Mouse (Mus musculus) midbrain, embryonic 14.5 days (tissue): Measurements from ENCODE around the gene Cp. TPM values are rescaled to one million over a fixed set of nuclear protein-coding genes. Genes with fewer than 3 reads are reported as not detected.

Experiments
- ATAC-seq: fragments of 200-750 bp; cut with Nextera tagmentation; 2 replicates; pipeline ENCODE4 v1.8.0; 2017; ENCODE audit warnings: moderate number of reproducible peaks, moderate library complexity; ENCODE audit not compliant: low FRiP score, low TSS enrichment
- DNase-seq: peaks from one replicate; pipeline ENCODE4 v3.0.0-alpha.2; 2015
- H3K27ac ChIP-seq: fragments of 300-500 bp; sonication (generic); replicated peaks from 2 replicates; pipeline ENCODE4 v1.5.1; 2014; ENCODE audit warnings: mild to moderate bottlenecking, low read depth, low read length, moderate library complexity
- H3K27me3 ChIP-seq: fragments of 300-500 bp; sonication (generic); 2 replicates; pipeline ENCODE4 v1.6.1; 2014; ENCODE audit warnings: low read length, control low read depth, mixed read lengths; ENCODE audit not compliant: control insufficient read depth, insufficient read depth
- H3K36me3 ChIP-seq: fragments of 300-500 bp; sonication (generic); 2 replicates; pipeline ENCODE4 v1.6.1; 2014; ENCODE audit warnings: low read length, control low read depth; ENCODE audit not compliant: control insufficient read depth, insufficient read depth
- H3K4me1 ChIP-seq: fragments of 300-500 bp; sonication (generic); 2 replicates; pipeline ENCODE4 v1.6.1; 2014; ENCODE audit warnings: mild to moderate bottlenecking, antibody characterized with exemption, low read length, control low read depth; ENCODE audit not compliant: control insufficient read depth, insufficient read depth
- H3K4me2 ChIP-seq: fragments of 300-500 bp; sonication (generic); 2 replicates; pipeline ENCODE4 v1.6.1; 2014; ENCODE audit warnings: mild to moderate bottlenecking, low read length, moderate library complexity
- H3K4me3 ChIP-seq: fragments of 300-500 bp; sonication (generic); replicated peaks from 2 replicates; pipeline ENCODE4 v1.5.1; 2014; ENCODE audit warnings: low read depth, low read length
- H3K9ac ChIP-seq: fragments of 300-500 bp; sonication (generic); replicated peaks from 2 replicates; pipeline ENCODE4 v1.6.1; 2014; ENCODE audit warnings: mild to moderate bottlenecking, low read length, moderate library complexity
- H3K9me3 ChIP-seq: fragments of 300-500 bp; sonication (generic); 2 replicates; pipeline ENCODE4 v1.6.1; 2016; ENCODE audit warnings: low read length, control low read depth, mixed read lengths; ENCODE audit not compliant: control insufficient read depth
- WGBS: fragments of 180-500 bp; shearing (Covaris S2); extraction: QIAGEN DNeasy Blood & Tissue Kit; methylation state at CpG from one replicate; pipeline ENCODE4 v1.1.7; 2014; 5-methylcytosine and 5-hydroxymethylcytosine counted together
- polyA plus RNA-seq: library from polyadenylated mRNA; unstranded; fragments of >200 nt; fragmentation: Nextera tagmentation; extraction: Ambion mirVana; gene quantifications from 2 replicates; pipeline ENCODE4 v1.2.1, GENCODE M21; 2014

The Cp gene
- polyA plus RNA-seq, 1 experiment from 2014 or later, result 12.9 TPM

- no peaks in the 10 kb centered on the region for H3K27me3 ChIP-seq
- H3K9me3 ChIP-seq, result no peaks in the 10 kb centered on the region
- H3K4me2 ChIP-seq, result no peak overlapping the region
- H3K4me3 ChIP-seq, result no peak overlapping the region
- peaks cover 8% of the 10 kb centered on the region for H3K36me3 ChIP-seq
- H3K27ac ChIP-seq, result no peak overlapping the region
- DNase-seq (no peak), ATAC-seq (no peak)
- no peaks in the 10 kb centered on the region for H3K4me1 ChIP-seq
- 68% methylated on average over 4 of the region's 4 CpGs for whole genome bisulfite sequencing
- H3K9ac ChIP-seq, result no peak overlapping the region
Measured at GRCm38 (mm10) chr3:19992388-19992787, 35.5 kb downstream of the Cp start.

GRCm38 (mm10) chr3:19999551-19999950 is 42.7 kb downstream of the Cp start:
- 97% methylated on average over 2 of the region's 2 CpGs for WGBS

GRCm38 (mm10) chr3:20000806-20001205 is 44.0 kb downstream of the Cp start:
- Histone ChIP-seq H3K9ac (no peak overlapping the region), H3K4me3 (no peak overlapping the region), H3K27me3 (no peaks in the 10 kb centered on the region), H3K4me2 (no peak overlapping the region), H3K9me3 (no peaks in the 10 kb centered on the region), H3K27ac (no peak overlapping the region), H3K4me1 (no peaks in the 10 kb centered on the region), H3K36me3 (peaks cover 21% of the 10 kb centered on the region)
- ATAC-seq, result no peak
- no peak for DNase-seq
- 39% methylated on average over 4 of the region's 4 CpGs for WGBS

More at GRCm38 (mm10) chr3:19999551-19999950, 42.7 kb downstream of the Cp start:
- peaks cover 21% of the 10 kb centered on the region for H3K36me3 ChIP-seq
- no peaks in the 10 kb centered on the region for H3K9me3 ChIP-seq
- no peaks in the 10 kb centered on the region for H3K4me1 ChIP-seq
- no peak overlapping the region for H3K4me2 ChIP-seq
- H3K27ac ChIP-seq, result no peak overlapping the region
- DNase-seq (no peak), ATAC-seq (no peak)
- H3K4me3 ChIP-seq, result no peak overlapping the region
- no peak overlapping the region for H3K9ac ChIP-seq
- no peaks in the 10 kb centered on the region for H3K27me3 ChIP-seq

GRCm38 (mm10) chr3:20002786-20003185 is 45.9 kb downstream of the Cp start:
- Histone ChIP-seq H3K4me2 (no peak overlapping the region), H3K4me3 (no peak overlapping the region), H3K9me3 (no peaks in the 10 kb centered on the region), H3K9ac (no peak overlapping the region), H3K27me3 (no peaks in the 10 kb centered on the region), H3K36me3 (peaks cover 13% of the 10 kb centered on the region), H3K27ac (no peak overlapping the region), H3K4me1 (no peaks in the 10 kb centered on the region)
- DNase-seq (peak; percentile 5), ATAC-seq (no peak)
- 85% methylated on average over 5 of the region's 5 CpGs for WGBS

GRCm38 (mm10) chr3:20004422-20004821 is 47.6 kb downstream of the Cp start:
- Histone ChIP-seq H3K9me3 (no peaks in the 10 kb centered on the region), H3K36me3 (peaks cover 16% of the 10 kb centered on the region), H3K4me2 (no peak overlapping the region), H3K4me3 (no peak overlapping the region), H3K9ac (no peak overlapping the region), H3K4me1 (no peaks in the 10 kb centered on the region), H3K27ac (no peak overlapping the region), H3K27me3 (no peaks in the 10 kb centered on the region)
- DNase-seq (no peak), ATAC-seq (no peak)
- 93% methylated on average over 8 of the region's 8 CpGs for WGBS

GRCm38 (mm10) chr3:20005611-20006010 is 48.8 kb downstream of the Cp start:
- H3K9ac ChIP-seq, result no peak overlapping the region
- DNase-seq (no peak), ATAC-seq (no peak)
- no peak overlapping the region for H3K4me2 ChIP-seq
- H3K27ac ChIP-seq, result no peak overlapping the region
- H3K4me1 ChIP-seq, result no peaks in the 10 kb centered on the region
- H3K36me3 ChIP-seq, result peaks cover 21% of the 10 kb centered on the region
- no peaks in the 10 kb centered on the region for H3K27me3 ChIP-seq
- H3K4me3 ChIP-seq, result no peak overlapping the region
- no peaks in the 10 kb centered on the region for H3K9me3 ChIP-seq
- 76% methylated on average over 1 of the region's 1 CpGs for WGBS

GRCm38 (mm10) chr3:20007275-20007674 is 50.4 kb downstream of the Cp start:
- 95% methylated on average over 4 of the region's 4 CpGs for WGBS
- Histone ChIP-seq H3K9ac (no peak overlapping the region), H3K9me3 (no peaks in the 10 kb centered on the region), H3K27ac (no peak overlapping the region), H3K27me3 (no peaks in the 10 kb centered on the region), H3K36me3 (peaks cover 21% of the 10 kb centered on the region), H3K4me1 (no peaks in the 10 kb centered on the region), H3K4me2 (no peak overlapping the region), H3K4me3 (no peak overlapping the region)
- ATAC-seq, result no peak
- DNase-seq, result no peak

- Histone ChIP-seq H3K27ac (no peak overlapping the region), H3K9me3 (no peaks in the 10 kb centered on the region), H3K36me3 (peaks cover 25% of the 10 kb centered on the region), H3K9ac (no peak overlapping the region), H3K27me3 (no peaks in the 10 kb centered on the region), H3K4me2 (no peak overlapping the region), H3K4me1 (no peaks in the 10 kb centered on the region), H3K4me3 (no peak overlapping the region)
- 85% methylated on average over 5 of the region's 5 CpGs for WGBS
- DNase-seq (no peak), ATAC-seq (no peak)
Measured at GRCm38 (mm10) chr3:20007759-20008158, 50.9 kb downstream of the Cp start.

GRCm38 (mm10) chr3:20010464-20010863 is 53.6 kb downstream of the Cp start:
- ATAC-seq (no peak), DNase-seq (no peak)
- H3K4me3 ChIP-seq, result no peak overlapping the region
- H3K36me3 ChIP-seq, result peaks cover 26% of the 10 kb centered on the region
- H3K9ac ChIP-seq, result no peak overlapping the region
- no peaks in the 10 kb centered on the region for H3K9me3 ChIP-seq
- H3K4me2 ChIP-seq, result no peak overlapping the region
- H3K4me1 ChIP-seq, result no peaks in the 10 kb centered on the region
- 93% methylated on average over 9 of the region's 9 CpGs for WGBS
- no peaks in the 10 kb centered on the region for H3K27me3 ChIP-seq
- no peak overlapping the region for H3K27ac ChIP-seq
